Mouse (Mus musculus) liver, adult 2 months (tissue): ENCODE results near the gene Gm281. TPM values are rescaled to one million over a fixed set of nuclear protein-coding genes. Genes with fewer than 3 reads are reported as not detected.

Experiments used
- DNase-seq: peaks from one replicate; pipeline ENCODE4 v3.0.0-alpha.2; 2011; ENCODE audit warnings: low read depth, low spot score; ENCODE audit errors: extremely low read depth
- H3K27ac ChIP-seq: fragments of 200-500 bp; replicated peaks from 2 replicates; pipeline ENCODE4 v1.5.1; 2012; ENCODE audit warnings: low read depth, mild to moderate bottlenecking, control low read depth, inconsistent platforms, low read length; ENCODE audit not compliant: insufficient read depth
- H3K27me3 ChIP-seq: fragments of 200-500 bp; 2 replicates; pipeline ENCODE4 v1.6.1; 2012; ENCODE audit warnings: mild to moderate bottlenecking, moderate library complexity, low read length, inconsistent platforms; ENCODE audit not compliant: control insufficient read depth, insufficient read depth
- H3K36me3 ChIP-seq: fragments of 200-500 bp; 2 replicates; pipeline ENCODE4 v1.6.1; 2012; ENCODE audit warnings: low read length, inconsistent platforms; ENCODE audit not compliant: control insufficient read depth, insufficient read depth
- H3K4me1 ChIP-seq: fragments of 200-500 bp; 2 replicates; pipeline ENCODE4 v1.6.1; 2011; ENCODE audit warnings: low read length; ENCODE audit not compliant: control insufficient read depth, insufficient read depth
- H3K4me3 ChIP-seq: fragments of 200-500 bp; 2 replicates; pipeline ENCODE4 v1.5.1; 2011; ENCODE audit warnings: low read depth, mild to moderate bottlenecking, control low read depth, low read length, moderate library complexity; ENCODE audit not compliant: insufficient read depth
- H3K79me2 ChIP-seq: fragments of 200-500 bp; 2 replicates; pipeline ENCODE4 v1.6.1; 2012; ENCODE audit warnings: inconsistent platforms, mild to moderate bottlenecking, low read length, moderate library complexity; ENCODE audit not compliant: control insufficient read depth, insufficient read depth
- H3K9ac ChIP-seq: fragments of 200-500 bp; 2 replicates; pipeline ENCODE4 v1.6.1; 2012; ENCODE audit warnings: low read depth, mild to moderate bottlenecking, control low read depth, inconsistent platforms, low read length
- CTCF ChIP-seq: fragments of 200-500 bp; IDR thresholded peaks from 2 replicates; pipeline ENCODE4 v1.5.1; 2011; ENCODE audit warnings: low read depth, low read length, control low read depth
- POLR2A ChIP-seq: fragments of 200-500 bp; IDR thresholded peaks from 2 replicates; pipeline ENCODE4 v1.6.1; 2011; ENCODE audit warnings: low read length, control low read depth; ENCODE audit not compliant: insufficient read depth; ENCODE audit errors: extremely low read depth
- WGBS: fragments of 180-500 bp; shearing (Covaris S2); methylation state at CpG from one replicate; pipeline ENCODE4 v1.1.7; 2018; 5-methylcytosine and 5-hydroxymethylcytosine counted together
- polyA plus RNA-seq: library from polyadenylated mRNA; depleted of rRNA; stranded (reverse); fragments of >200 nt; gene quantifications from 2 replicates; pipeline ENCODE4 v1.2.3, GENCODE M21; 2012
- total RNA-seq: library from RNA; depleted of rRNA; stranded (reverse); fragments of >200 nt; gene quantifications from 2 replicates; pipeline ENCODE4 v1.2.3, GENCODE M21; 2014

Gene Gm281
- total and polyA plus RNA-seq, 2 experiments, result not detected

DNA sequence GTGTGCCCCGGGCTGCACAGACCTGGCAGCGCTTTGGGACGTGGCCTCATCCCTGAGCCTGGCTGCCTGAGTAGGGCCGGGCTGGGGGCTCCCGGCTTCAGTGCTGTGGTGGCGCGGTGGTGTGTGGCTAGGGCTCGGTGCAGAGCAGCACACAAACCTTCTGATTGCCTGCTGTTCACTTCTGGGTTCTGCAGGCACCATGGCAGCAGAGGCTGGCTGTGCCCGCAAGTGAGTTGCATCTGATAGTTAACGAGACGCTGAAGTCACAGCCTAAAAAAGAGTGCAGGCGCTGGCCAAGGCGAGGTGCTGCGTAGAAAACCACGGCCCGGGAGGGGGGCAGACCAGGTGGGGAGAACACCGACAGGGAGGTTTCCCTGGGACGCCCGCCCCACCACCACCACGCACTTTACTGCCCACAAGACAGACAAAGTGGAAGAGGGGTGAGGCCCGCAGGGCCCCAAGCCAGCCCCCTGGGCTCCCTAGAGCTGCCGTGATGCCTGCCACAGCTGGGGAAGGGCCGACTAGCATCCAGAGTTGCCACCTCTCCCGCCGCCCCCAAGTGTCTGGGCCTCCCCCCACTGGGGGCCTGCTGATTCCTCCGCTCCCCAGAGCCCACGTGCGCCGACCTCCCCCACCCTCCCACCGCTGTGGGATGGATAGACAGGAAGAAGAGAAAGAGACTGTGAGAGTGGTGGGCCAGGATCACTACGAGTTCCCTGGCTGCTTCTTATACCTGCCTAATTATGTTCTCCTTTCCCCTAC lies 19.2 kb upstream of the Gm281 start:
- H3K79me2 ChIP-seq, result no peaks in the 10 kb centered on the region
- no peaks in the 10 kb centered on the region for H3K4me1 ChIP-seq
- peak overlapping the region; percentile 29; the same call in 1 of the 2 replicates for H3K4me3 ChIP-seq
- 39% methylated on average over 28 of the region's 31 CpGs for WGBS
- H3K27me3 ChIP-seq, result no peaks in the 10 kb centered on the region
- no peak overlapping the region for H3K9ac ChIP-seq
- H3K36me3 ChIP-seq, result no peaks in the 10 kb centered on the region
- no peak overlapping the region for H3K27ac ChIP-seq
- TF ChIP-seq CTCF, result no peak
- TF ChIP-seq POLR2A, result no peak
- no peak for DNase-seq

DNA sequence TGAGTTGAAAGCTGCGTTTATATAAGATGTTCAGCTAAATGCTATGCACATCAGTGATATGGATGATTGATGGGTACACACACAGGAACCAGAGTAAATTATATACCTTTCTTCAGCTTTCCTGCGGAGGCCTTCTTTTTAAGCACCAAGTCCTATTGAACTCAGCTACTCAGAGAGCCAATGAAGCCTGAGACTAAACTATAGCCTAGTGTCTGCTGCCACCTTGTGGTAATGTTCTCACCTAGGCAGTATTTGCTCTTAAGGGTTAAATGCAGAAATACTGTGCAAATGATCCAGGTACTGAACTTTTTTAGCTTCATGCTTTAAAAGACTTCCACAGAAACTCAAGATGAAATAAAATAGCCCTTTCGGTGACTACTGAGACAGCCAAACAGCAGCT lies 3.4 kb upstream of the Gm281 start:
- no peak overlapping the region for H3K4me3 ChIP-seq
- H3K79me2 ChIP-seq, result no peaks in the 10 kb centered on the region
- peak; percentile 52 for TF ChIP-seq CTCF
- TF ChIP-seq POLR2A, result no peak
- no peaks in the 10 kb centered on the region for H3K27me3 ChIP-seq
- no peak overlapping the region for H3K9ac ChIP-seq
- 35% methylated on average over 3 of the region's 3 CpGs for WGBS
- no peaks in the 10 kb centered on the region for H3K36me3 ChIP-seq
- no peak overlapping the region for H3K27ac ChIP-seq
- H3K4me1 ChIP-seq, result no peaks in the 10 kb centered on the region
- peak; percentile 59 for DNase-seq

DNA sequence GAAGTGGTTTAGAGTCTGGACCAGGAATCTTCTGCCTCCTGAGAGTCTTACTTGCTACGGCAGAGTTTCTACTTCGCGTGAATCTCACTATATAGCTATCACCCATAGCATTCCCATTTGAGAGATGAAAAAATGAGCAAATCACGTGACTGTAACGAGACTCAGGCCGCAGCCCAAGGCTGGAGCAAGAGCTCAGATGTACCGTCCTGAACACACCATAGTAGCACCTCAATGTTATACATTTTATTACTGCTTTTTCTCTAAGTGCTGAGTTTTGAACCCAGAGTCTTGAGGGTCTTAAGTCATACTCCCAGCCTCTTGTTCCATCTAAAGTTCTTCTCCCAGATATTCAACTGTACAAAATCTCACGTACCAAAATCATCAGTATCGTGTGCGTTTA lies 2.9 kb upstream of the Gm281 start:
- Histone ChIP-seq H3K4me1 (no peaks in the 10 kb centered on the region), H3K4me3 (no peak overlapping the region), H3K27me3 (no peaks in the 10 kb centered on the region), H3K27ac (no peak overlapping the region), H3K9ac (no peak overlapping the region), H3K36me3 (no peaks in the 10 kb centered on the region), H3K79me2 (no peaks in the 10 kb centered on the region)
- TF ChIP-seq CTCF (no peak), POLR2A (no peak)
- no peak for DNase-seq
- 76% methylated on average over 10 of the region's 10 CpGs for WGBS

DNA sequence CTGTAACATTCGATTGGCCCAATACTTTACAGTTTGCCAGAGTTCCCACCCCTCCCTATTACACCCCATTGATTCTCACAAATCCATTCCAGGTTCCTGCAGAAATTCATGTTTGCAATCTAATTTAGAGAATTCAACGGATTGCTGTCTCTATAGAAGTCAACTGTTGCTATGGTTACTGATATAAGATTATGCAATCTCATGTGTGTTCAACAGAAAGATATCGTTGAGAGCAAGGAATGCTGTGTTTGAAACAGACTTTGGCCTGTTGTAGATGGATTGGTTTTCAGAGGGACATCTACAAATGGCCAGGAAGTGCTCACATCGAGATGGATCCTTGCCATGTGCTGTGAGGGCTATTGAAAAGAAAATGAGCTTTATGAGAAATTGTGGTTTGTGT lies 929 bp upstream of the Gm281 start:
- Histone ChIP-seq H3K27me3 (no peaks in the 10 kb centered on the region), H3K36me3 (no peaks in the 10 kb centered on the region), H3K79me2 (no peaks in the 10 kb centered on the region), H3K9ac (no peak overlapping the region), H3K4me3 (no peak overlapping the region), H3K27ac (no peak overlapping the region), H3K4me1 (no peaks in the 10 kb centered on the region)
- TF ChIP-seq POLR2A, result no peak
- TF ChIP-seq CTCF, result no peak
- no peak for DNase-seq
- 36% methylated on average over 4 of the region's 4 CpGs for WGBS

DNA sequence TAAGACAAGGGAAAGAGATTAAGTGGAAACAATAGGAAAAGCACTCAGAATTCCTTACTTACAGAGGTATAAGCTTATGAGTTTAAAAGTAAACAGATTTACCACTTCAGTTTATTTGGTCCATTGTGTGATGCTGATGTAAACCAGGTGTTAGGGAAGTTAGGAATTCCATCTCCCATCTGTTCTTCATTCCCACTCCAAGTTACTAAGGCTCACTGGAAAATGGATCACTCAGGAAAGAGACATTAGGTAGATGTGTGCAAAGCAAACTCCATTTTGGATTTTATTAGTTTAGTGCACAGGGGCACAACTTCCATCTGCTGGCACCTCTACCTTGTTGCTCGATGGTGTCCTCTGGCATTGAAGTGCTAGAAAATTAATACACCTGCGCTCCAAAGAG lies 4.1 kb downstream of the Gm281 start:
- Histone ChIP-seq H3K79me2 (no peaks in the 10 kb centered on the region), H3K27me3 (no peaks in the 10 kb centered on the region), H3K4me1 (no peaks in the 10 kb centered on the region), H3K9ac (no peak overlapping the region), H3K36me3 (no peaks in the 10 kb centered on the region), H3K27ac (no peak overlapping the region), H3K4me3 (no peak overlapping the region)
- DNase-seq, result no peak
- TF ChIP-seq POLR2A, result no peak
- TF ChIP-seq CTCF, result no peak
- WGBS, result 81% methylated on average over 2 of the region's 2 CpGs

DNA sequence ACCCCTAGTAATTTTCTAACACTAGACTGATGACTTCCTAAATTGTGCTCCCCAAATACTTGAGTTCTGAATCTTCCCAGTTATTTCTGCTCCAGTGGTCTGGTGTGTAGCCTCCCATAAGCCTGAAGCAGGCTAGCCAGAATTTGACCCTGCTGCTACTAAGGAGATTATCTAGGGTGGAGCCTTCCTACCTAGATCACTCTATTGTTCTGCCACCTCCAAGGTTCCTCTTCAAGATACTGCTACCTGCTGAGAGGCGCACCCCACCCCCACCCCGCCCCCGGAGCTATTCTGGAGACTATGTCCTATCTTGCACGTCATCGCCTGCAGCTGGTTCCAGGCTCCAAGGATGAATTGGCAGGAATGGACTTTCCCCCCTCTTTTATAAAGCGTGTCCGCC lies 7.1 kb downstream of the Gm281 start:
- no peak overlapping the region for H3K4me3 ChIP-seq
- DNase-seq, result no peak
- no peak overlapping the region for H3K9ac ChIP-seq
- no peaks in the 10 kb centered on the region for H3K36me3 ChIP-seq
- no peaks in the 10 kb centered on the region for H3K79me2 ChIP-seq
- 84% methylated on average over 7 of the region's 7 CpGs for WGBS
- H3K27me3 ChIP-seq, result no peaks in the 10 kb centered on the region
- H3K4me1 ChIP-seq, result no peaks in the 10 kb centered on the region
- no peak for TF ChIP-seq POLR2A
- no peak for TF ChIP-seq CTCF
- no peak overlapping the region for H3K27ac ChIP-seq
